Comparison of ENCODE assay signal across 8 mouse cellular contexts in genomic region chr17:24211631-24212440, GRCm38 (mm10). TPM values are rescaled to one million over a fixed set of nuclear protein-coding genes. Genes with fewer than 3 reads are reported as not detected.
A peak's percentile ranks its signal among the peaks of the same experiment; 100 is the strongest.
DNase-seq lines count a peak whose midpoint lies in the region; ATAC-seq and TF ChIP-seq lines count a peak whose summit lies in the region.

No protein-coding gene starts in this region.

- H3K4me1 ChIP-seq in intestine, postnatal 0 days (replicated peaks; ENCODE audit: control insufficient read depth, insufficient read depth, low read length), result peaks cover 8% of the 10 kb centered on the region
- H3K4me1 ChIP-seq in midbrain, embryonic 12.5 days, result peaks cover 56% of the 10 kb centered on the region

- H3K36me3 ChIP-seq in intestine, postnatal 0 days (ENCODE audit: control insufficient read depth, insufficient read depth), result peaks cover 12% of the 10 kb centered on the region
- peaks cover 25% of the 10 kb centered on the region for H3K36me3 ChIP-seq in midbrain, embryonic 12.5 days

- peak overlapping the region; percentile 76 for H3K4me2 ChIP-seq in intestine, postnatal 0 days (replicated peaks; ENCODE audit: low read depth)
- H3K4me2 ChIP-seq in midbrain, embryonic 12.5 days (replicated peaks), result peak overlapping the region; percentile 85

- TF ChIP-seq CTCF in intestine, postnatal 0 days (IDR thresholded peaks at IDR 0.05; ENCODE audit: low read depth), result no peak

- no peaks in the 10 kb centered on the region for H3K9me3 ChIP-seq in intestine, postnatal 0 days (ENCODE audit: control insufficient read depth)
- H3K9me3 ChIP-seq in midbrain, embryonic 12.5 days, result no peaks in the 10 kb centered on the region

- ATAC-seq in intestine, postnatal 0 days, result peak; percentile 28
- peak; percentile 29 for ATAC-seq in midbrain, embryonic 12.5 days (ENCODE audit: low FRiP score, low read depth)

- intact Hi-C loops in left cerebral cortex, postnatal 36 days (cut with DNase I), result no loop called here

- no peak overlapping the region for H3K9ac ChIP-seq in intestine, postnatal 0 days (ENCODE audit: low read depth, low read length)
- H3K9ac ChIP-seq in midbrain, embryonic 12.5 days (replicated peaks), result peak overlapping the region; percentile 77

- WGBS in intestine, postnatal 0 days, result 8% methylated on average over 37 of the region's 37 CpGs
- WGBS in midbrain, embryonic 12.5 days, result 2% methylated on average over 37 of the region's 37 CpGs

- peak; percentile 54 for DNase-seq in ovary, postnatal 36 days (ENCODE audit: low spot score)
- no peak for DNase-seq in ovary, postnatal 10 days (ENCODE audit: low spot score)
- DNase-seq in cerebellum, postnatal 36 days, result peak; percentile 78 to 79
- DNase-seq in frontal cortex, postnatal 36 days (ENCODE audit: low spot score in 2 of 2), result peak; percentile 84 to 95
- DNase-seq in left cerebral cortex, postnatal 36 days (ENCODE audit: low spot score in 2 of 2), result peak; percentile 85 to 86
- DNase-seq in testis, postnatal 10 days (ENCODE audit: low spot score), result peak; percentile 72

- no peak overlapping the region for H3K27ac ChIP-seq in intestine, postnatal 0 days (ENCODE audit: low read depth, low read length)
- peak overlapping the region; percentile 67 for H3K27ac ChIP-seq in midbrain, embryonic 12.5 days (replicated peaks)

- peaks cover 10% of the 10 kb centered on the region; the same call in 1 of the 2 replicates for H3K27me3 ChIP-seq in intestine, postnatal 0 days (replicated peaks; ENCODE audit: control insufficient read depth, insufficient read depth, low read length)
- peaks cover 49% of the 10 kb centered on the region for H3K27me3 ChIP-seq in midbrain, embryonic 12.5 days

- H3K4me3 ChIP-seq in intestine, postnatal 0 days (ENCODE audit: low read depth, low read length), result peak overlapping the region; percentile 33
- H3K4me3 ChIP-seq in midbrain, embryonic 12.5 days, result peak overlapping the region; percentile 50

RNA-seq across cellular contexts. Expression of gene Ntn3, which starts 2.5 kb away (rescaled TPM):
- polyA plus RNA-seq in intestine, postnatal 0 days (2015; fragmentation: Nextera tagmentation; extraction: Ambion mirVana), result 2.0 and 2.1 TPM in 2 replicates
- total RNA-seq in left cerebral cortex, postnatal 36 days (2021), result 10 to 100 TPM; 10.0 to 10.4 TPM
- 6.9 and 7.0 TPM in 2 replicates for polyA plus RNA-seq in midbrain, embryonic 12.5 days (2016; fragmentation: Nextera tagmentation; extraction: Ambion mirVana)

RNA-seq across cellular contexts. Expression of gene Tbc1d24, which starts 6.5 kb away (rescaled TPM):
- polyA plus RNA-seq in intestine, postnatal 0 days (2015; fragmentation: Nextera tagmentation; extraction: Ambion mirVana), result 3.1 and 3.4 TPM in 2 replicates
- 10 to 100 TPM; 64.4 to 65.5 TPM for total RNA-seq in left cerebral cortex, postnatal 36 days (2021)
- polyA plus RNA-seq in midbrain, embryonic 12.5 days (2016; fragmentation: Nextera tagmentation; extraction: Ambion mirVana), result 14.2 and 14.8 TPM in 2 replicates

RNA-seq across cellular contexts. Expression of gene Tedc2, which starts 8.8 kb away (rescaled TPM):
- polyA plus RNA-seq in intestine, postnatal 0 days (2015; fragmentation: Nextera tagmentation; extraction: Ambion mirVana), result 6.8 and 7.3 TPM in 2 replicates
- 10 to 100 TPM in 1 of 2 experiments, 1 to 10 TPM in 1; 9.4 to 14.2 TPM for total RNA-seq in left cerebral cortex, postnatal 36 days (2021)
- 13.9 and 14.7 TPM in 2 replicates for polyA plus RNA-seq in midbrain, embryonic 12.5 days (2016; fragmentation: Nextera tagmentation; extraction: Ambion mirVana)

RNA-seq across cellular contexts. Expression of gene Ccnf, which starts 39.4 kb away (rescaled TPM):
- polyA plus RNA-seq in intestine, postnatal 0 days (2015; fragmentation: Nextera tagmentation; extraction: Ambion mirVana), result 7.8 and 8.6 TPM in 2 replicates
- 1 to 10 TPM; 4.9 to 5.4 TPM for total RNA-seq in left cerebral cortex, postnatal 36 days (2021)
- 76.5 and 77.3 TPM in 2 replicates for polyA plus RNA-seq in midbrain, embryonic 12.5 days (2016; fragmentation: Nextera tagmentation; extraction: Ambion mirVana)

RNA-seq across cellular contexts. Expression of gene Atp6v0c, which starts 42.3 kb away (rescaled TPM):
- polyA plus RNA-seq in intestine, postnatal 0 days (2015; fragmentation: Nextera tagmentation; extraction: Ambion mirVana), result 1,362 and 1,364 TPM in 2 replicates
- total RNA-seq in left cerebral cortex, postnatal 36 days (2021), result 1,000 to 10,000 TPM; 1,241 to 1,448 TPM
- 512 and 518 TPM in 2 replicates for polyA plus RNA-seq in midbrain, embryonic 12.5 days (2016; fragmentation: Nextera tagmentation; extraction: Ambion mirVana)
